Mouse (Mus musculus): ENCODE results near the gene Olfr1375. TPM values are rescaled to one million over a fixed set of nuclear protein-coding genes. Genes with fewer than 3 reads are reported as not detected.
A peak's percentile ranks its signal among the peaks of the same experiment; 100 is the strongest.
"Not testable (repeated sequence)": the region's sequence is repeated elsewhere in the genome, so short reads cannot be mapped to it uniquely, and the experiment has no call there.

Olfr1375 gene
- not detected for total RNA-seq (2021)
- long read RNA-seq, experiment 1, result 0 reads
- long read RNA-seq, experiment 2, result 0 reads

DNA sequence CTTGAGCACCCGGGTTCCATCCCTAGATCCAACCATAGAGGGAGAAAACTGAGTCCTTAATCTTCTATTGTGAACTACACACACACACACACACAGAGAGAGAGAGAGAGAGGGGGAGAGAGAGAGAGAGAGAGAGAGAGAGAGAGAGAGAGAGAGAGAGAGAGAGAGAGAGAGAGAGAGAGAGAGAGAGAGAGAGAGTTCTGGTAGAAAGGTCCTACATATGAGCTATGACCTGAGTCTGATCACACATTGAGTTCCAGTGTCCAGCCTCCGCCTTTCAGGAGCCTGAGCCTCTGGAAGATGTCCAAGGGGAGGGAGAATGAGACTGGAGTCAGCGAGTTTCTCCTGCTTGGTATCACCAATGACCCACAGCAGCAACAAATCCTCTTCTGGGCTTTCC, at the start of gene Olfr1375:
Gene Olfr1375, plus strand, starts transcription at position 301 of the 400 bp plus-strand sequence.
- intact Hi-C loops (cut with DNase I); DNase-seq; H3K27ac ChIP-seq; H3K4me3 ChIP-seq: not testable (repeated sequence)

DNA sequence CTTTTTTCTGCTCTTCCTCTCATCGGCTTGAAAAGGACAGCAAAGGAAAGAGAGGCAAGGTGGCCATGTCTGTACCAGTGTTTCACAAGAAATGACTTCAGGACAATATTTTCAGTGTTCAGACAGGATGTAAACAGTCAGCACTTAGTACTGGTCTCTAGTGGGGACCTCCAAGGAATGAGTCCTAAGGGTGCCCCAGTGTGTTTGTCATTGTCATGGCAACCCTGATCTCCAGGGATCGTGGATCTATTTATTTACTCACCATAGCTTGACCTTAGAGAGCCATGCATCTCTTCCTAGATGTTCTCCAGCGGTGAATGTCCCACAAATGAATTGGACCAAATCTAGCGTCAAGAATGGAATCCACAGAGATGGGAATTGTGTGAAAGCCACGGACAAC, 44.6 kb upstream of the Olfr1375 start, which contains the start of gene Olfr51:
Gene Olfr51, plus strand, starts transcription at position 301 of the 400 bp plus-strand sequence.
- Histone ChIP-seq H3K27ac (no peak within 1 kb of the TSS), H3K4me3 (no peak within 1 kb of the TSS)
- intact Hi-C loops (cut with DNase I), result no loop called here
- TF ChIP-seq CTCF (IDR thresholded peaks at IDR 0.05), result no peak
- no peak for DNase-seq

DNA sequence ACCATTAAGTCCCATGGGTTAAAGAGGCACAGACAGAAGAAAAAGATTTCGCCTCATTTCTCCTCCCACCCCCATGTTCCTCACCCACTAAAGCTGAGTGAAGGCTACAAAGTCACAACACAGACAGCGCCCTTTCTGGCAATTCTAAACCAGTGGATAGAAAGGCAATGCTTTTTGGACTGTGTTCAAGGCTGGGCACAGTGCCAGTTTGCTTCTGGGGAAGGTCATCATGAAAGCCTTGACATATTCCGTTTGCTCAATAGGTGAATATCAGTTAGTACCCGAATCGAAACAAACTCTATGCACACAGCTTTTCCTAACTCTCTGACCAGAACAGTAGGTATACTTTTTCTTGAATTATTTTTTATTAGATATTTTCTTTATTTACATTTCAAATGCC, 36.1 kb upstream of the Olfr1375 start:
- no peak overlapping the region for H3K27ac ChIP-seq
- no peak for DNase-seq
- intact Hi-C loops (cut with DNase I), result loop anchor here (1.0 kb wide), 1 partner anchor 32 kb away; no protein-coding TSS in a partner anchor
- no peak for TF ChIP-seq CTCF (IDR thresholded peaks at IDR 0.05)
- H3K4me3 ChIP-seq, result no peak overlapping the region

DNA sequence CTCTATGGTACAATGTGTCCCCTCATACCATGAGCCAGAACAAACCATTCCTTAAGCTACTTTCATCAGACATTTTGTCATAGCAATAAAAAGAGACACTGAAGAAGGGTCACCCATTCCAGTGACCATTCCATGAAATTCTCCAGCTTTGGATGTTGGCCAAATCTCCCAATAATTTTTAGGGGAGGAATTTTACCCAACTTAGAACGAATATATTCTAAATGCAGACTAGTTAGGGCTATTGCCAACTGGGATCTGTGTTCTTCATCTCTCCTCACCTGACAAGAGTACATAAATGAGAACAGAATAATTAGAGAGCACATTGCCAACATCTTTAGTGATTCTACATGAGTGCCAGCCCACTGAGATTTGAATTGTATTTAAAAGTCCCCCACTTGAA, 34.0 kb upstream of the Olfr1375 start, which contains the start of gene Olfr54:
Gene Olfr54, plus strand, starts transcription at position 301 of the 400 bp plus-strand sequence.
- Histone ChIP-seq H3K4me3 (no peak within 1 kb of the TSS), H3K27ac (no peak within 1 kb of the TSS)
- intact Hi-C loops (cut with DNase I), result no loop called here
- no peak for DNase-seq
- no peak for TF ChIP-seq CTCF (IDR thresholded peaks at IDR 0.05)

DNA sequence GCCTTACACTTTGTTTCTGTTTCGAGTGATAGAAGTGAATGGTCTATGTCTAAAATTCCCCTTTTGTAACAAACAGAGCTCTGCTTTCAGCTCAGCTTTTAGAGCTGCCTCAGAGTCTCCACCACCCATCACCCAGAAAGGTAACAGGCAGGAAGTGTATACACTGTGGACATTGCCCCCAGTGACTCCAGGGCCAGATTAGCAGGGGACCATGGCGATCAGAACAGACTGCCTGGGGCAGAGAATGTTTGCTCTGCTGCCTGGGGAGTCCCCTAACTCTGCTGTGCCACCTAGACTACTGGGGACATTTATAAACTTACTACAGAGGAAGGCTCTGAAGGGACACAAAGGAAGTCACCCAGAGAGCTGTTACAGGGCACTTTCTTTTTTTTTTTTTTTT, 31.6 kb upstream of the Olfr1375 start:
- DNase-seq, result no peak
- intact Hi-C loops (cut with DNase I), result no loop called here
- Histone ChIP-seq H3K27ac (no peak overlapping the region), H3K4me3 (no peak overlapping the region)
- TF ChIP-seq CTCF (IDR thresholded peaks at IDR 0.05), result no peak

DNA sequence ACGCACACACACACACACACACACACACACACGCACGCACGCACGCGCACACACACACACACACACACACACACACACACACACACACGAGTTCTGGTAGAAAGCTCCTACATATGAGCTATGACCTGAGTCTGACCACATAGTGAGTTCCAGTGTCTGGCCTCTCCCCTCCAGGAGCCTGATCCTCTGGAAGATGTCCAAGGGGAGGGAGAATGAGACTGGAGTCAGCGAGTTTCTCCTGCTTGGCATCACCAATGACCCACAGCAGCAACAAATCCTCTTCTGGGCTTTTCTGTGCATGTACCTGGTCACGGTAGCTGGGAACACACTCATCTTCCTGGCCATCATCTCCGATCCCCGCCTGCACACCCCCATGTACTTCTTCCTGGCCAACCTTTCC, 21.1 kb upstream of the Olfr1375 start:
- H3K27ac ChIP-seq; DNase-seq; H3K4me3 ChIP-seq; intact Hi-C loops (cut with DNase I): not testable (repeated sequence)

DNA sequence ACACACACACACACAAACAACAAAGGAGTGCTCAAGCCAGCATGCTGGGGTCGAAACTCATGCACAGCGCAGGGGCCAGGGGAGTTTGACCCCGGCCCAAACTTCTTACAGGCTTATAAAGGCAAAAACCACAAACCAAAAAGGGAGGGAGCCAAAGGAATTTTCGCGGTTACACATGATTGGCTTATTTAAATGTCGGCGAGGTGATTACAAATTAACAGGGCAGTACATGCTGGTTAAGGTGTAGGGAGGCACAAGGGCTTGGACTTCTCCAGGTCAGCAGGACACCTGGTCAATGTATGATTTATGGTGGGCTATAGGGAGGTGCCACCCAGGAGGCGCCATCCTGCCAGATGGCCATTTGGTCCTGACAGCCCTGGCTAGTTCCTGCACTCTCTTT, 18.5 kb upstream of the Olfr1375 start:
- H3K4me3 ChIP-seq; DNase-seq; H3K27ac ChIP-seq; intact Hi-C loops (cut with DNase I): not testable (repeated sequence)

DNA sequence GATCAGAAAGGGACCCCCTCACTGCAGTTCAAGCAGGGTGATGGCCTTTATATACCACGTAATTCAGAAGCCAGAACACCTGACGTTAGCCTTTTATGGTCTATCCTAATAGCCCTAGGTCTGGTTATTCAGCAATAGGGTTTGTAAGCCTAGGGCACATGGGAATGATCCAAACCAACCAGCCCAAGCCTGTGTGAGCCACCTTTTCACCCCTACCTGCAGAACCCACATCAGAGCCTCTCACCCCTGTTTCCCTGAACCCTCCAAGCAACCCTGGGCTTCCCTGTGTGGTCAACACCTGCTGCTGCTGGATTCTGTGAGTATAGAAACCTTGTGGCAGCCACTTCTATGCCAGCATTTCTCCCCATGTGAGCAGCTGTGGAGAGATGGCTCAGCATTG, 17.7 kb upstream of the Olfr1375 start:
- H3K27ac ChIP-seq, result no peak overlapping the region
- DNase-seq, result no peak
- no peak overlapping the region for H3K4me3 ChIP-seq
- intact Hi-C loops (cut with DNase I), result no loop called here
- TF ChIP-seq CTCF (IDR thresholded peaks at IDR 0.05), result no peak

DNA sequence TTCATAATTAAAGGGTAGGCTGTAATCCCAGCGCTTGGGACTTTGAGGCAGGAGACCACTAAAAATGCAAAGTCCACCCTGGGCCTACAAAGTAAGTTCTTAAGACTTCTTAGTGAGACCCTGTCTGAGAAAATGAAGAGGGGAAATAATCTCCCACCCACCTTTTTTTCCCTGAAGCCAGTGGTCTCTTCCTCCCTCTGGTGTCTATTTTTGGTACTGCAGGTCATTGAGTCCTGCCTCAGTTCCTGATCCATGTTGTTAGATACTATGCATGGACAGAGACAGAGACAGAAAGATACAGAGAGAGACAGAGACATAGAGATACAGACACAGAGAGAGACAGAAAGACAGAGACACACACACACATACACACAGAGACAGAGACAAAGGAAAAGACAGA, 15.1 kb upstream of the Olfr1375 start:
- Histone ChIP-seq H3K4me3 (no peak overlapping the region), H3K27ac (no peak overlapping the region)
- no peak for DNase-seq
- peak; percentile 86 for TF ChIP-seq CTCF (IDR thresholded peaks at IDR 0.05)
- intact Hi-C loops (cut with DNase I), result loop anchor here (1.0 kb wide), 1 partner anchor 93 kb away; no protein-coding TSS in a partner anchor

DNA sequence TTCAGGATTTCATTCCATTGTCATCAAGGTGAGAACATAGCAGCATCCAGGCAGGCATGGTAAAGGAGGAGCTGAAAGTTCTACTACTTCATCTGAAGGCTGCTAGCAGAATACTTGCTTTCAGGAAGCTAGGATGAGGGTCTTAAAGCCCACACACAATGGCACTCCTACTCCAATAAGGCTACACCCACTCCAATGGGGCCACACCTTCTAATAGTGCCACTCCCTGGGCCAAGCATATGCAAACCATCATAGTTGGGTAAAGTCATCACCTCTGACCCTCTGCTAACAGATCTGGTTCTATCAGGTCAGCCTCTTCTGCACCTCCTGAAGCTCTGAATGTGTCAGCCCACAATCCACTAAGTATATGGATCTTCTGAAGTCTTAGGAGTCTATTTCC, 13.8 kb upstream of the Olfr1375 start:
- DNase-seq; intact Hi-C loops (cut with DNase I); H3K4me3 ChIP-seq: not testable (repeated sequence)

DNA sequence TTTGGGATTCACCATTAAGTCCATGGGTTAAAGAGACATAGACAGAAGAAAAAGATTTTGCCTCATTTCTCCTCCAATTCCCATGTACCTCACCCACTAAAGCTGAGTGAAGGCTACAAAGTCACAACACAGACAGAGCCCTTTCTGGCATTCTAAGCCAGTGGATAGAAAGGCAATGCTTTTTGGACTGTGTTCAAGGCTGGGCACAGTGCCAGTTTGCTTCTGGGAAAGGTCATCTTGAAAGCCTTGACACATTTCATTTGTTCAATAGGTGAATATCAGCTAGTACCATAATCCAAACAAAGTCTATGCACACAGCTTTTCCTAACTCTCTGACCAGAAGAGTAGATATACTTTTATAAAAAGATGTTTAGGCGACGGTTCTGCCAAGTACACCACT, 12.0 kb upstream of the Olfr1375 start:
- no peak for DNase-seq
- H3K4me3 ChIP-seq, result no peak overlapping the region
- intact Hi-C loops (cut with DNase I), result no loop called here
- H3K27ac ChIP-seq, result no peak overlapping the region
- no peak for TF ChIP-seq CTCF (IDR thresholded peaks at IDR 0.05)

More for the DNA sequence above, 13.8 kb upstream of the Olfr1375 start:
- not testable (repeated sequence) for H3K27ac ChIP-seq

DNA sequence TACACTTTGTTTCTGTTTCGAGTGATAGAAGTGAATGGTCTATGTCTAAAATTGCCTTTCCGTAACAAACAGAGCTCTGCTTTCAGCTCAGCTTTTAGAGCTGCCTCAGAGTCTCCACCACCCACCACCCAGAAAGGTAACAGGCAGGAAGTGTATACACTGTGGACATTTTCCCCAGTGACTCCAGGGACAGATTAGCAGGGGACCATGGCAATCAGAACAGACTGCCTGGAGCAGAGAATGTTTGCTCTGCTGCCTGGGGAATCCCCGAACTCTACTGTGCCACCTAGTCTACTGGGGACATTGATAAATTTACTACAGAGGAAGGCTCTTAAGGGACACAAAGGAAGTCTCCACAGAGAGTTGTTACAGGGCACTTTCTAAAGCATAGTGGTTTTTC, 3.1 kb upstream of the Olfr1375 start:
- intact Hi-C loops (cut with DNase I), result loop anchor here (1.0 kb wide), 1 partner anchor 33 kb away; no protein-coding TSS in a partner anchor
- not testable (repeated sequence) for H3K4me3 ChIP-seq, H3K27ac ChIP-seq, DNase-seq

DNA sequence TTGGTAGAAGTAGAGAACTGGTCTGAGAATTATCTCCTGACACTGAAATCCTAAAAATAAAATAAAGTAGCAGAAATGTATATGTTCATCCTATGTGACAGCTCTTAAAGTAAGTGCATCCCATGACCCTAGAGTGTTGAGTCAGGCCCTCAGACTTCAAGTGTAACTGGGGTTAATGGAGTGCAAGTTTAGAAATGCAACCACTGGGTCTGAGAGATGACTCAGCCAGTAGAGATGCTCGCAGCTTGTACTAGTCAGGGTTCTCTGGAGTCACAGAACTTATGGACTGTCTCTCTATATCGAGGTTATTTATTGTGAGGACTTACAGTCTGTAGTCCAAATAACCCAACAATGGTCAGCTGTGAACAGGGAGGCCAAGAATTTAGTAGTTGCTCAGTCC, 3.8 kb downstream of the Olfr1375 start:
- intact Hi-C loops (cut with DNase I), result no loop called here
- H3K27ac ChIP-seq, result no peak overlapping the region
- TF ChIP-seq CTCF (IDR thresholded peaks at IDR 0.05), result no peak
- DNase-seq, result no peak
- no peak overlapping the region for H3K4me3 ChIP-seq

DNA sequence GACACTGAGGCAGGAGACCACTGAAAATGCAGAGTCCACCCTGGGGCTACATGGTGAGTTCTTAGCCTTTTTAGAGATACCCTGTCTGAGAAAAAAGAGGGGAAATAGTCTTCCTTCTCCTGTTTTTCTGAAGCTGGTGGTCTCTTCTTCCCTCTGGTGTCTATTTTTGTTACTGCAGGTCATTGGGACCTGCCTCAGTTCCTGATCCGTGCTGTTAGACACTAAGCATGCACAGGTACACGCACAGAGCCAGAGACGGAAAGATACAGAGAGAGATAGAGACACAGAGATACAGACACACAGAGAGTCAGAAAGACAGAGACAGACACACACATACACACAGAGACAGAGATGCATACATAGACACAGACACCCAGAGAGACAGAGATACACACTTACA, 5.3 kb downstream of the Olfr1375 start:
- no peak for DNase-seq
- peak; percentile 8; the same call in 1 of the 2 replicates for TF ChIP-seq CTCF (IDR thresholded peaks at IDR 0.05)
- no peak overlapping the region for H3K4me3 ChIP-seq
- H3K27ac ChIP-seq, result no peak overlapping the region
- intact Hi-C loops (cut with DNase I), result no loop called here
